Mouse (Mus musculus) adrenal gland, adult (tissue): ENCODE measurements around the gene Trim66.

Source experiments
- DNase-seq, 2 experiments: peaks; one replicate each; pipeline ENCODE4 v3.0.0; 2022 to 2023; ENCODE audit warnings: low spot score in 1 of 2; ENCODE audit not compliant: inconsistent age in 2 of 2

The Trim66 gene

GRCm38 (mm10) chr7:109456563-109456962, 51.4 kb downstream of the Trim66 start:
- no peak for DNase-seq

- DNase-seq: no peak
Observed at GRCm38 (mm10) chr7:109455748-109456147, 52.2 kb downstream of the Trim66 start.

GRCm38 (mm10) chr7:109454856-109455255, 53.1 kb downstream of the Trim66 start:
- no peak for DNase-seq

GRCm38 (mm10) chr7:109448060-109448459, 59.9 kb downstream of the Trim66 start:
- DNase-seq: no peak

- DNase-seq: peak in 1 of 2 experiments; percentile 75
Observed at GRCm38 (mm10) chr7:109445012-109445411, 62.9 kb downstream of the Trim66 start.

GRCm38 (mm10) chr7:109442739-109443138, 65.2 kb downstream of the Trim66 start:
- DNase-seq: no peak

GRCm38 (mm10) chr7:109440697-109441269, 67.2 kb downstream of the Trim66 start:
- DNase-seq: no peak

- peak; percentile 43 to 77 for DNase-seq
Observed at GRCm38 (mm10) chr7:109438781-109439591, 68.9 kb downstream of the Trim66 start, which contains the start of gene Stk33. Gene Stk33 (minus strand): TSS chr7:109439081.

GRCm38 (mm10) chr7:109424422-109425159, 83.3 kb downstream of the Trim66 start:
- peak in 1 of 2 experiments; percentile 51 for DNase-seq

- DNase-seq: no peak
Observed at GRCm38 (mm10) chr7:109422803-109423202, 85.1 kb downstream of the Trim66 start.

- no peak for DNase-seq
Observed at GRCm38 (mm10) chr7:109405491-109405890, 102.4 kb downstream of the Trim66 start.

- DNase-seq: no peak
Observed at GRCm38 (mm10) chr7:109399299-109399698, 108.6 kb downstream of the Trim66 start.
